Mouse (Mus musculus) kidney, adult 2 months (tissue): ENCODE measurements around the gene Sgpp1. TPM values are rescaled to one million over a fixed set of nuclear protein-coding genes. Genes with fewer than 3 reads are reported as not detected.
"Not testable (repeated sequence)": the region's sequence is repeated elsewhere in the genome, so short reads cannot be mapped to it uniquely, and the experiment has no call there.

ENCODE experiments used
- DNase-seq: peaks from one replicate; pipeline ENCODE4 v3.0.0; 2021
- H3K27ac ChIP-seq: fragments of 200-500 bp; 2 replicates; pipeline ENCODE4 v1.5.1; 2012; ENCODE audit warnings: low read depth, low read length, control low read depth, inconsistent platforms; ENCODE audit not compliant: insufficient read depth
- H3K27me3 ChIP-seq: fragments of 200-500 bp; replicated peaks from 2 replicates; pipeline ENCODE4 v1.6.1; 2012; ENCODE audit warnings: mild to moderate bottlenecking, moderate library complexity, low read length, inconsistent platforms; ENCODE audit not compliant: control insufficient read depth, insufficient read depth
- H3K36me3 ChIP-seq: fragments of 200-500 bp; 2 replicates; pipeline ENCODE4 v1.6.1; 2012; ENCODE audit warnings: mild to moderate bottlenecking, moderate library complexity, low read length, inconsistent platforms; ENCODE audit not compliant: control insufficient read depth, insufficient read depth
- H3K4me1 ChIP-seq: fragments of 200-500 bp; 2 replicates; pipeline ENCODE4 v1.6.1; 2011; ENCODE audit warnings: low read length; ENCODE audit not compliant: control insufficient read depth, insufficient read depth
- H3K4me3 ChIP-seq: fragments of 200-500 bp; 2 replicates; pipeline ENCODE4 v1.5.1; 2011; ENCODE audit warnings: mild to moderate bottlenecking, low read depth, low read length, control low read depth; ENCODE audit not compliant: insufficient read depth
- CTCF ChIP-seq: fragments of 200-500 bp; conservative IDR thresholded peaks from 2 replicates; pipeline ENCODE4 v1.5.1; 2011; ENCODE audit warnings: low read depth, mild to moderate bottlenecking, control low read depth, low read length, moderate library complexity, mixed read lengths; ENCODE audit not compliant: insufficient read depth, insufficient read length
- POLR2A ChIP-seq: fragments of 200-500 bp; IDR thresholded peaks from one replicate; pipeline ENCODE4 v1.6.1; 2011; ENCODE audit warnings: low read depth, low read length, control low read depth
- WGBS: fragments of 180-500 bp; shearing (Covaris S2); methylation state at CpG from one replicate; pipeline ENCODE4 v1.1.7; 2018; 5-methylcytosine and 5-hydroxymethylcytosine counted together
- polyA plus RNA-seq: library from polyadenylated mRNA; depleted of rRNA; stranded (reverse); fragments of >200 nt; gene quantifications from 2 replicates; pipeline ENCODE4 v1.2.3, GENCODE M21; 2012

Sgpp1 gene
- polyA plus RNA-seq, 1 experiment = 78.3 TPM

GRCm38 (mm10) chr12:75689003-75689402 lies 46.5 kb downstream of the Sgpp1 start:
- no peak overlapping the region for H3K27ac ChIP-seq
- DNase-seq = no peak
- TF ChIP-seq CTCF (no peak), POLR2A (no peak)
- no peak overlapping the region for H3K4me3 ChIP-seq
- no peaks in the 10 kb centered on the region for H3K36me3 ChIP-seq
- 87% methylated on average over 2 of the region's 2 CpGs for WGBS
- H3K27me3 ChIP-seq = no peaks in the 10 kb centered on the region
- H3K4me1 ChIP-seq = no peaks in the 10 kb centered on the region

GRCm38 (mm10) chr12:75687314-75687713 lies 48.2 kb downstream of the Sgpp1 start:
- no peak for TF ChIP-seq CTCF
- Histone ChIP-seq H3K4me3 (no peak overlapping the region), H3K4me1 (peaks cover 10% of the 10 kb centered on the region; the same call in 1 of the 2 replicates), H3K27ac (no peak overlapping the region), H3K36me3 (no peaks in the 10 kb centered on the region), H3K27me3 (no peaks in the 10 kb centered on the region)
- WGBS = 55% methylated on average over 4 of the region's 4 CpGs
- no peak for DNase-seq

GRCm38 (mm10) chr12:75684026-75684425 lies 51.5 kb downstream of the Sgpp1 start:
- DNase-seq, H3K27me3 ChIP-seq, H3K36me3 ChIP-seq, H3K4me1 ChIP-seq, H3K4me3 ChIP-seq: not testable (repeated sequence)
- H3K27ac ChIP-seq = peak overlapping the region; percentile 96
- 74% methylated on average over 4 of the region's 4 CpGs for WGBS

- peak overlapping the region; percentile 96 for H3K27ac ChIP-seq
- H3K4me1 ChIP-seq = peaks cover 10% of the 10 kb centered on the region; the same call in 1 of the 2 replicates
- DNase-seq = peak; percentile 87
- H3K4me3 ChIP-seq = no peak overlapping the region
- WGBS = 58% methylated on average over 4 of the region's 4 CpGs
- no peaks in the 10 kb centered on the region for H3K27me3 ChIP-seq
- TF ChIP-seq CTCF (no peak), POLR2A (no peak)
- H3K36me3 ChIP-seq = no peaks in the 10 kb centered on the region
Observed at GRCm38 (mm10) chr12:75683598-75683997, 51.9 kb downstream of the Sgpp1 start.

- Histone ChIP-seq H3K4me3 (no peak overlapping the region), H3K36me3 (no peaks in the 10 kb centered on the region), H3K27me3 (no peaks in the 10 kb centered on the region), H3K27ac (peak overlapping the region; percentile 78), H3K4me1 (peaks cover 13% of the 10 kb centered on the region; the same call in 1 of the 2 replicates)
- no peak for DNase-seq
- 57% methylated on average over 2 of the region's 2 CpGs for WGBS
- TF ChIP-seq POLR2A (no peak), CTCF (no peak)
Observed at GRCm38 (mm10) chr12:75682842-75683241, 52.7 kb downstream of the Sgpp1 start.

- TF ChIP-seq CTCF (no peak), POLR2A (no peak)
- Histone ChIP-seq H3K4me3 (no peak overlapping the region), H3K27me3 (no peaks in the 10 kb centered on the region), H3K36me3 (no peaks in the 10 kb centered on the region), H3K27ac (no peak overlapping the region), H3K4me1 (peaks cover 13% of the 10 kb centered on the region; the same call in 1 of the 2 replicates)
- no peak for DNase-seq
- WGBS = 76% methylated on average over 4 of the region's 4 CpGs
Observed at GRCm38 (mm10) chr12:75681101-75681500, 54.4 kb downstream of the Sgpp1 start.

GRCm38 (mm10) chr12:75678393-75678792 lies 57.1 kb downstream of the Sgpp1 start:
- no peak for DNase-seq
- TF ChIP-seq CTCF (no peak), POLR2A (no peak)
- 54% methylated on average over 4 of the region's 4 CpGs for WGBS
- Histone ChIP-seq H3K4me1 (peaks cover 10% of the 10 kb centered on the region; the same call in 1 of the 2 replicates), H3K27me3 (no peaks in the 10 kb centered on the region), H3K36me3 (no peaks in the 10 kb centered on the region), H3K4me3 (no peak overlapping the region), H3K27ac (no peak overlapping the region)

GRCm38 (mm10) chr12:75672630-75673029 lies 62.9 kb downstream of the Sgpp1 start:
- 80% methylated on average over 4 of the region's 4 CpGs for WGBS
- Histone ChIP-seq H3K27ac (no peak overlapping the region), H3K4me1 (peaks cover 3% of the 10 kb centered on the region; the same call in 1 of the 2 replicates), H3K36me3 (no peaks in the 10 kb centered on the region), H3K27me3 (no peaks in the 10 kb centered on the region), H3K4me3 (no peak overlapping the region)
- DNase-seq = no peak
- TF ChIP-seq POLR2A = no peak
- TF ChIP-seq CTCF = no peak
